Mouse (Mus musculus) lung, adult 2 months (tissue): ENCODE results near the gene Aurkaip1.

ENCODE experiments used
- CTCF ChIP-seq: fragments of 200-500 bp; IDR thresholded peaks from 2 replicates; pipeline ENCODE4 v1.5.1; 2011; ENCODE audit warnings: mild to moderate bottlenecking, low read length, control low read depth; ENCODE audit not compliant: insufficient read depth
- POLR2A ChIP-seq: fragments of 200-500 bp; IDR thresholded peaks from 2 replicates; pipeline ENCODE4 v1.6.1; 2011; ENCODE audit warnings: low read depth, mild to moderate bottlenecking, control low read depth, low read length, borderline replicate concordance; ENCODE audit errors: extremely low read depth

- no peak for TF ChIP-seq POLR2A
- TF ChIP-seq CTCF = no peak
Measured at GRCm38 (mm10) chr4:155851951-155852411, 20.9 kb downstream of the Aurkaip1 start.
